Mouse (Mus musculus): ENCODE measurements at regions not wholly inside any gene's neighbourhood (a gene's known extent, or its start where the extent isn't known, plus 50 kb on each side); places are given as distances from the start of the nearest gene placed in this dataset.

- Histone ChIP-seq H3K9ac (ENCODE audit: low read depth, low read length) (no peak overlapping the region), H3K4me1 (ENCODE audit: control insufficient read depth, insufficient read depth, low read length) (no peaks in the 10 kb centered on the region), H3K9me3 (replicated peaks; ENCODE audit: control insufficient read depth, low read length) (no peaks in the 10 kb centered on the region), H3K4me2 (no peak overlapping the region), H3K27me3 (ENCODE audit: control insufficient read depth, insufficient read depth, low read length) (no peaks in the 10 kb centered on the region), H3K4me3 (ENCODE audit: low read depth, low read length) (no peak overlapping the region), H3K36me3 (ENCODE audit: control insufficient read depth, insufficient read depth, low read length) (no peaks in the 10 kb centered on the region), H3K27ac (ENCODE audit: low read depth, low read length) (no peak overlapping the region)
- ATAC-seq (replicated peaks; ENCODE audit: insufficient number of reproducible peaks, low FRiP score, low TSS enrichment): no peak
- 44% methylated on average over 1 of the region's 1 CpGs for WGBS (ENCODE audit: insufficient replicate concordance)
Measured at GRCm38 (mm10) chr12:113366394-113366793, 122.9 kb upstream of the Adam6b start.

GRCm38 (mm10) chr12:113401578-113402113 lies 87.7 kb upstream of the Adam6b start:
- ATAC-seq (replicated peaks; ENCODE audit: insufficient number of reproducible peaks, low FRiP score, low TSS enrichment): no peak
- 0 out of 2 replicates have a peak, but pooled peaks cover 3% of the 10 kb centered on the region for H3K9me3 ChIP-seq (replicated peaks; ENCODE audit: control insufficient read depth, low read length)

GRCm38 (mm10) chr12:113402823-113403222 lies 86.5 kb upstream of the Adam6b start:
- Histone ChIP-seq H3K36me3 (ENCODE audit: control insufficient read depth, insufficient read depth, low read length) (no peaks in the 10 kb centered on the region), H3K27me3 (ENCODE audit: control insufficient read depth, insufficient read depth, low read length) (no peaks in the 10 kb centered on the region), H3K9me3 (replicated peaks; ENCODE audit: control insufficient read depth, low read length) (no peaks in the 10 kb centered on the region), H3K4me1 (ENCODE audit: control insufficient read depth, insufficient read depth, low read length) (no peaks in the 10 kb centered on the region), H3K27ac (ENCODE audit: low read depth, low read length) (no peak overlapping the region), H3K4me3 (ENCODE audit: low read depth, low read length) (no peak overlapping the region), H3K9ac (ENCODE audit: low read depth, low read length) (no peak overlapping the region), H3K4me2 (no peak overlapping the region)
- ATAC-seq (replicated peaks; ENCODE audit: insufficient number of reproducible peaks, low FRiP score, low TSS enrichment): no peak
- 53% methylated on average over 2 of the region's 2 CpGs for WGBS (ENCODE audit: insufficient replicate concordance)

More at GRCm38 (mm10) chr12:113401578-113402113, 87.7 kb upstream of the Adam6b start:
- Histone ChIP-seq H3K27ac (ENCODE audit: low read depth, low read length) (no peak overlapping the region), H3K4me2 (no peak overlapping the region), H3K27me3 (ENCODE audit: control insufficient read depth, insufficient read depth, low read length) (no peaks in the 10 kb centered on the region), H3K4me3 (ENCODE audit: low read depth, low read length) (no peak overlapping the region), H3K9ac (ENCODE audit: low read depth, low read length) (no peak overlapping the region), H3K36me3 (ENCODE audit: control insufficient read depth, insufficient read depth, low read length) (no peaks in the 10 kb centered on the region), H3K4me1 (ENCODE audit: control insufficient read depth, insufficient read depth, low read length) (no peaks in the 10 kb centered on the region)

- Histone ChIP-seq H3K36me3 (ENCODE audit: control insufficient read depth, insufficient read depth, low read length) (no peaks in the 10 kb centered on the region), H3K4me2 (no peak overlapping the region), H3K4me1 (ENCODE audit: control insufficient read depth, insufficient read depth, low read length) (no peaks in the 10 kb centered on the region), H3K9ac (ENCODE audit: low read depth, low read length) (no peak overlapping the region), H3K9me3 (replicated peaks; ENCODE audit: control insufficient read depth, low read length) (no peaks in the 10 kb centered on the region), H3K4me3 (ENCODE audit: low read depth, low read length) (no peak overlapping the region), H3K27ac (ENCODE audit: low read depth, low read length) (no peak overlapping the region), H3K27me3 (ENCODE audit: control insufficient read depth, insufficient read depth, low read length) (no peaks in the 10 kb centered on the region)
- ATAC-seq (replicated peaks; ENCODE audit: insufficient number of reproducible peaks, low FRiP score, low TSS enrichment): no peak
- WGBS (ENCODE audit: insufficient replicate concordance): 70% methylated on average over 5 of the region's 5 CpGs
Measured at GRCm38 (mm10) chr12:113411113-113411512, 78.2 kb upstream of the Adam6b start.

GRCm38 (mm10) chr12:113413996-113414395 lies 75.3 kb upstream of the Adam6b start:
- no peaks in the 10 kb centered on the region for H3K27me3 ChIP-seq (ENCODE audit: control insufficient read depth, insufficient read depth, low read length)
- 57% methylated on average over 1 of the region's 1 CpGs for WGBS (ENCODE audit: insufficient replicate concordance)
- H3K36me3 ChIP-seq (ENCODE audit: control insufficient read depth, insufficient read depth, low read length): no peaks in the 10 kb centered on the region
- H3K9ac ChIP-seq (ENCODE audit: low read depth, low read length): no peak overlapping the region
- H3K4me1 ChIP-seq (ENCODE audit: control insufficient read depth, insufficient read depth, low read length): no peaks in the 10 kb centered on the region
- H3K27ac ChIP-seq (ENCODE audit: low read depth, low read length): no peak overlapping the region
- H3K4me2 ChIP-seq: no peak overlapping the region
- H3K4me3 ChIP-seq (ENCODE audit: low read depth, low read length): no peak overlapping the region
- ATAC-seq (replicated peaks; ENCODE audit: insufficient number of reproducible peaks, low FRiP score, low TSS enrichment): no peak
- H3K9me3 ChIP-seq (replicated peaks; ENCODE audit: control insufficient read depth, low read length): no peaks in the 10 kb centered on the region

- Histone ChIP-seq H3K4me1 (ENCODE audit: control insufficient read depth, insufficient read depth, low read length) (no peaks in the 10 kb centered on the region), H3K4me3 (ENCODE audit: low read depth, low read length) (no peak overlapping the region), H3K4me2 (no peak overlapping the region), H3K9me3 (replicated peaks; ENCODE audit: control insufficient read depth, low read length) (no peaks in the 10 kb centered on the region), H3K27me3 (ENCODE audit: control insufficient read depth, insufficient read depth, low read length) (no peaks in the 10 kb centered on the region), H3K9ac (ENCODE audit: low read depth, low read length) (no peak overlapping the region), H3K36me3 (ENCODE audit: control insufficient read depth, insufficient read depth, low read length) (no peaks in the 10 kb centered on the region), H3K27ac (ENCODE audit: low read depth, low read length) (no peak overlapping the region)
- ATAC-seq (replicated peaks; ENCODE audit: insufficient number of reproducible peaks, low FRiP score, low TSS enrichment): no peak
- WGBS (ENCODE audit: insufficient replicate concordance): 77% methylated on average over 1 of the region's 1 CpGs
Measured at GRCm38 (mm10) chr12:113417521-113417920, 71.8 kb upstream of the Adam6b start.

GRCm38 (mm10) chr12:113418731-113419402 lies 70.4 kb upstream of the Adam6b start:
- ATAC-seq (replicated peaks; ENCODE audit: insufficient number of reproducible peaks, low FRiP score, low TSS enrichment): no peak
- Histone ChIP-seq H3K9me3 (replicated peaks; ENCODE audit: control insufficient read depth, low read length) (no peaks in the 10 kb centered on the region), H3K4me2 (no peak overlapping the region), H3K4me1 (ENCODE audit: control insufficient read depth, insufficient read depth, low read length) (no peaks in the 10 kb centered on the region), H3K4me3 (ENCODE audit: low read depth, low read length) (no peak overlapping the region), H3K27ac (ENCODE audit: low read depth, low read length) (no peak overlapping the region), H3K9ac (ENCODE audit: low read depth, low read length) (no peak overlapping the region), H3K27me3 (ENCODE audit: control insufficient read depth, insufficient read depth, low read length) (no peaks in the 10 kb centered on the region), H3K36me3 (ENCODE audit: control insufficient read depth, insufficient read depth, low read length) (no peaks in the 10 kb centered on the region)
- 81% methylated on average over 5 of the region's 5 CpGs for WGBS (ENCODE audit: insufficient replicate concordance)

GRCm38 (mm10) chr12:113420721-113421305 lies 68.5 kb upstream of the Adam6b start:
- no peaks in the 10 kb centered on the region for H3K36me3 ChIP-seq (ENCODE audit: control insufficient read depth, insufficient read depth, low read length)
- no peaks in the 10 kb centered on the region for H3K27me3 ChIP-seq (ENCODE audit: control insufficient read depth, insufficient read depth, low read length)
- H3K4me2 ChIP-seq: no peak overlapping the region
- no peak overlapping the region for H3K27ac ChIP-seq (ENCODE audit: low read depth, low read length)
- WGBS (ENCODE audit: insufficient replicate concordance): 76% methylated on average over 9 of the region's 9 CpGs
- no peaks in the 10 kb centered on the region for H3K9me3 ChIP-seq (replicated peaks; ENCODE audit: control insufficient read depth, low read length)
- no peak overlapping the region for H3K4me3 ChIP-seq (ENCODE audit: low read depth, low read length)
- ATAC-seq (replicated peaks; ENCODE audit: insufficient number of reproducible peaks, low FRiP score, low TSS enrichment): no peak
- H3K9ac ChIP-seq (ENCODE audit: low read depth, low read length): no peak overlapping the region
- H3K4me1 ChIP-seq (ENCODE audit: control insufficient read depth, insufficient read depth, low read length): no peaks in the 10 kb centered on the region

All from heart, embryonic 11.5 days (tissue).